Mouse (Mus musculus) spleen, postnatal 4 days (tissue): Measurements from ENCODE around the gene Dact3.

Experiments
- DNase-seq, 2 experiments: peaks; one replicate each; pipeline ENCODE4 v3.0.0; 2022; ENCODE audit warnings: low spot score in 2 of 2

Dact3 gene

DNA sequence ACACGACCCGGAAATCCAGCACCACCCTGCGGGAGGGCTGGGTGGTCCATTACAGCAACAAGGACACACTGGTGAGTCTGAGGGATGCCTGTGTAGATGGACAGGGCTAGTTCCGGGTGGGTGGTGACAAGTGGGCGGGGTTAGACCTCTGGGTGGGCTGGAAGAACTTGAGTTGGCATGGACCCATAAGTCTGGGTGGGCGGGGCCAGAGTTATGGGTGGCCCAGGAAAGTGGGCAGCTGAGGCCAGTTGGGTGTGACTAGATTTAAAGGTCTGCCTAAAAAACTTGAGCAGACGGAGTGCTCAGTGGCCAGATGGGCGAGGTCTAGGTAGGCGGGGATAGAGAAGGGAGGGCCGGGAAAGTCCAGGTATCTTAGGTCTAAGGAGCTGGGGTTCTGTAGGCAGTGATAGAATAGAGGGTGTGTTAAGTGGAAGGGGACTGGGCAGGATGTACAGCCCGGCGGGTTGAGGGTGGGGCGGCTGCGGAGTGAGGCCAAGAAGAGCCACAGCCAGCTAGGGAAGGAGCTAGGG lies 21.8 kb upstream of the Dact3 start:
- no peak for DNase-seq

DNA sequence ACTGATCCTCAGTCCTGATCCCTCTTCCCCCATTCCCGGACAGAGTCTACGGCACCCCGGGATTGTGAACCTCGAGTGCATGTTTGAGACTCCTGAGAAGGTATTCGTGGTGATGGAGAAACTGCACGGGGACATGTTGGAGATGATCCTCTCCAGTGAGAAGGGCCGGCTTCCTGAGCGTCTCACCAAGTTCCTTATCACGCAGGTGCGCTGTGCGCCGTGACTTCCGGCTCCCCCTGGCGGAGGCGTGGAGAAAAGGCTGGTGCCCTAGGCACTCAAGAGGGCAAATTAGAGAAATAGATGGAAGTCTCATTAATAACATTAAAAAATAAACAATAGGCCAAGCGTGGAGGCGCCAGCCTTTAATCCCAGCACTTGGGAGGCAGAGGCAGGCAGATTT lies 16.8 kb upstream of the Dact3 start:
- DNase-seq: peak; percentile 51 to 85

DNA sequence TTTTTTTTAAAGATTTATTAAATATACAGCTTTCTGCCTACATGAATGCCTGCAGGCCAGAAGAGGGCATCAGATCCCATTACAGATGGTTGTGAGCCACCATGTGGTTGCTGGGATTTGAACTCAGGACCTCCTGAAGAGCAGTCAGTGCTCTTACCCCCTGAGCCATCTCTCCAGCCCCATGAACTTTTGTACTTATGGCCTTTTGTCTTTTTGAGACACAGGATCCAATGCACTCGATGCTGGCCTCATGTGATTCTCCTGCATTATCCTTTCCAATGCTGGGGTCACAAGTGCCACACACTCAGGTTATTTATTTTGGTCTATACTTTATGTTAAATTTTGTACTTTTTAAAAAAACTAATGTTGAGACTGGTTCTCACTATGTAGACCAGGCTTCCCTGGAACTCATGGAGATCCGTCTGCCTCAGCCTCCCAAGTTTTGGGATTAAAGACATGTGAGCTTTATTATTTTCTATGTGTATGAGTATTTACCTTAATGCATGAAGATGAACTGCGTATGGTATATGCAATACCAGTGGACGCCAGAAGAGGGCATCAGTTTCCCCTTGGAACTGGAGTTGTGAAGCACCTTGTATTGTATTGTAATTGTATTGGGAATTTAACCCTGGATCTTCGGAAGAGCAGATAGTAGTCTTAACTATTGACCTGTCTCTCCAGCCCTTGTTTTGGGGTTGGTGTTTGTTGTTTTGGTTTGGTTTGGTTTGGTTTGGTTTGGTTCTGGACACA lies 15.0 kb upstream of the Dact3 start:
- DNase-seq: peak; percentile 52 to 81

DNA sequence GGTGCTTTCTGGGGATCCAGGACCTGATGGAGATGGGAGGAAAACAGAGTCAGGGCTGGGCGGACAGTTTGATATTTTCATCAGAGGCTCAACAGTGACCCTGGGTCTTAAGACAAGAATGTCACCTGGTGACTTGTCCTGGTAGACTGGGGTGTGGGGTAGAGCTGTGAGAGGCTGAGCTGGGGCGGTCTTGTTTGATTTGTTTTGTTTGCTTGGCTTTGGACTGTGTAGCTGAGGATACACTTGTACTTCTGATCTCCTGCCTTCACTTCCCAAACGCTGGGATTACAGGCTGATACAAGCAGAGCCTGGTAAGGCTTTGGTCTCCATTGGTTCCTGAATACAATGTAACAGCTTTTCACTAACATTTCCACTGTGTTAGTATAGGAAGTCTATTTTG lies 7.6 kb upstream of the Dact3 start:
- DNase-seq: no peak

DNA sequence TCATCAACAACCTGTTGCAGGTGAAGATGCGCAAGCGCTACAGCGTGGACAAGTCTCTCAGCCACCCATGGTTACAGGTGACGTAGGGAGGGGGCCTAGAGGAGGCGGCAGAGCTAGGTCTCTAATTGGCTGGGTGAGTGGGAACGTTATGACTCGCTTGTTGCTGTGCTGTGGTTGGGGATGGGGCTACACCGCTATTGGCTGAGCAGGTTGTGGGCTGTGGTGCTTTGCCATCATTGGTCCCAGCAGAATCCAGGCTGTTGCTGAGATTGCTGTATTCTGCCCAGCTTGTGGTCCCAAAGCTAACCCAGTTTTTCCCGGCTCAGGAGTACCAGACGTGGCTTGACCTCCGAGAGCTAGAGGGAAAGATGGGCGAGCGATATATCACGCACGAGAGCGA lies 5.6 kb upstream of the Dact3 start:
- no peak for DNase-seq

DNA sequence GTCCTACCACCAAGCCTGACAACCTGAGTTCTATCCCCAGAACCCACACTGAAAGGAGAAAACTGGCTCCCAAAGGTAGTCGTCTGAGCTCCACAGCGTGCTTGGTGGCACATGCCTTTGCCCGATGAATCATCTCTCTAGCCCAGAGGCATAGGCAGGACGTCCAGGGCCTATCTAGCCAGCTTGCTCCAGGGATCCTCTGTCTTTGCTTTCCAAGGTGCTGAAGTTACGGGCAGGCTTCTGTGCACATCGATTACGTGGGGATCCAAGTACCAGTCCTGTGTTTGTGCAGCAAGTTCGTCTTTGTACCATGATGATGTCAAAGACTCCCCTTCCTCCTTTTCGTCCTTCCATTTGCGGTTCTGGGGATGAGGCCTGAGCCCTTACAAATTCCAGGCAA lies 3.5 kb upstream of the Dact3 start:
- DNase-seq: no peak

DNA sequence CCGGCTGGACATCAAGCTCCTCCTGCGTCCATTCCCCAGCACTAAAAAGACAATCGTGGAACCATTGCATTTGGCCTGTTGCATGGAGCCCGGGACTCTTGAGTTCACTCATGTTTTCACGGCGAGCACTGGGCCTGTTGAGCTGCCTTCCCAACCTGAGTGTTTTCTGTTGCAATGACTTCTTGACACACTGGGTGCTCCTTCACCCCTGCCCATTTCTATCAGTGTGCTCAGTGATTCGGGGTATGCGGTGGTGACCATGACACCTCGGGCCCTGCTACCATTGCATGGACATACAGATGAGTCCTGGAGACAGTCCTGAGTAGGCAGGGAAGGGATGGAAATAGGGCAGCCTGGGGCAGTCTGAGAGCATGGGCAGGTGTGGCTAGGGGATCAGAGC lies 2.6 kb upstream of the Dact3 start:
- DNase-seq: no peak

DNA sequence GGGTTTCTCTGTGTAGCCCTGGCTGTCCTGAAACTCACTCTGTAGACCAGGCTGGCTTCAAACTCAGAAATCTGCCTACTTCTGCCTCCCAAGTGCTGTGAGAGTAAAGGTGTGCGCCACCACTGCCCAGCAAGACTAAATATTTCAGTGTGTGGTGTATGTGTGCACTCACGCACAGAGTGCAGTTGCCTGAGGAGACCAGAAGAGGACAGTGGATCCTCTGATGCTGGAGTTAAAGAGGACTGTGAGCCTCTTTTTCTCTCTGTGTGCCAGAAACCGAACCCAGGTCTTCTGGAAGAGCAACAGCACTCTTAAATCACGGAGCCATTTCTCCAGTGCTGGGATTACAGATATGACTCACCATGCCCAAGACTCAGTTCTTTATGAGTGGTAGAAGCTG lies 1.7 kb upstream of the Dact3 start:
- no peak for DNase-seq

DNA sequence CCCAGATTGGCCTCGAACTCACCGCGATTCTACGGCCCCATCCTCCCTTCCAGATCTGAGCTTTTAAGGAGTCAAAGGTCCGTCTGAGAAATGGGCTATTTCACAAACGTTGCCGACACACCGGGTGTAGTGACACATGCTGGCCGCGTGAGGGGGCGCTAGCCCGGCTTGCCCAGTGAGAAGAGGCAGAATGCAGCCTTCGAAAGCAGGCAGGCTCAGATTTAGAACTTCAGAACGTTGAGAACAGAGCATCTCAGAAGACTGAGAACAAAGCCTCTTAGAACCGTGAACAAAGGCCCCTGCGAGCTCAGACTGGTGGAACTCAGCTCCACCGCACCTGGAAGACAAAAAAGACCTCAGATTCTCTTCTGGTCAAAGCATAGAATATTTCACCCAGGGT lies 927 bp upstream of the Dact3 start:
- peak; percentile 77 to 93 for DNase-seq

DNA sequence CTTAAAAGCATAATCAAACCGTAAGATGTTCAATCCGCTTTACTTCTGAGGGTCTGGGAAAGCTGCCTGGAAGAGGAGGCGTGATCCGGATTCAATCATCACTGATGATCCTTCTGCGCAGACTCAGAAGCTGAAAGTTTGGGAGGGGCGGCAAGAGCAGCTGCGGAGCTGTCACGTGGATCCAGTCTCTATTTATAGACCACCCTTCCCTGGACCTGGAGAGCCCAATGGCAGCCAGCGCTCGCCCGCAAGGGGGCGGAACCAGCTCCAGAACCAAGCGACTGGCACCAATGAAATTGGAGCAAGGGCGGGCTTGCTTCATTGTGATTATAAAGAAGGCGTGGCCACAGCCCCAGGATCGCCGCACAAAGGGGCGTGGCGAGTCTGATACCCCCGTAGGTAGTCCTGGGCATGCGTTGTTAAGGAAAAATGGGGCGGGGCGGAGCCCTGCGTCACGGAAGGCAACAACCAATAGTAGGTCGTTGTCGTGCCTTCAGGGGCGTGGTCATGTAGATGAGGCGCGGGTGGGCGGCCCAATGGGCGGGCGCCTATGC lies 284 bp upstream of the Dact3 start:
- DNase-seq: peak; percentile 98

DNA sequence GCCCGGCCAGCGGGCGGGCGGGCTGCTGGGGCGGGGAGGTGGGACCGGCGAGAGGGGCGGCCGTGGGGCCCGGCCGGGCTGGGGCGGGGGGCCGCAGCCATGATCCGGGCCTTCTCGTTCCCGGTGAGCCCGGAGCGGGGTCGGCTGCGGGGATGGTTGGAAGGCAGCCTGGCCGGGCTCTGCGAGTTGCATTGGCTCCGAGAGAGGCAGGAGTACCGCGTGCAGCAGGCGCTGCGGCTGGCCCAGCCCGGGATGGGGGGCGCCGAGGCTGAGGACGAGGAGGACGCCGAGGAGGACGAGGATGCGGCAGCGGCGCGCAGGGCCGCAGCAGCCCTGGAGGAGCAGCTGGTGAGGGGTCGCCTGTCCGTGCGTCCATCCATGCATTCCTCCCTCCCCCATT lies 209 bp downstream of the Dact3 start:
- no peak for DNase-seq

DNA sequence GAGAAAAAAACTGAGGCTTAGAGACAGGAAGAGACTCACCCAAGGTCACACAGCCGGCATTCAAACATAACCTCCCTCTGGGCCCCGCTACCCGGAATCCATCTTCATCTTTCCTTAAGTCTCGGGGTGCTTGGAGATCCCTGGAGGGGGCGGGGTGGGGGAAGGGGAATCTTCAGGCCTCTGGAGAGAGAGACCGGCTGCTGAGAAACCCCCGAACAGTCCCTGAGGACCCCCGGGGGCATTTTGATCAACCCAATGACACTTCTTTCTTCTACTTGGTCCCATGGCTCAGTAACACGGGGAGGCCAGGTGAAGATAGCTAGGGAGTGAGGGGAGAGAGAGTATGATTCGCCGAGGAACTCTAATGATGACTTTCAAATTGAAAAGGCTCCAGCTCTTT lies 889 bp downstream of the Dact3 start:
- DNase-seq: no peak

DNA sequence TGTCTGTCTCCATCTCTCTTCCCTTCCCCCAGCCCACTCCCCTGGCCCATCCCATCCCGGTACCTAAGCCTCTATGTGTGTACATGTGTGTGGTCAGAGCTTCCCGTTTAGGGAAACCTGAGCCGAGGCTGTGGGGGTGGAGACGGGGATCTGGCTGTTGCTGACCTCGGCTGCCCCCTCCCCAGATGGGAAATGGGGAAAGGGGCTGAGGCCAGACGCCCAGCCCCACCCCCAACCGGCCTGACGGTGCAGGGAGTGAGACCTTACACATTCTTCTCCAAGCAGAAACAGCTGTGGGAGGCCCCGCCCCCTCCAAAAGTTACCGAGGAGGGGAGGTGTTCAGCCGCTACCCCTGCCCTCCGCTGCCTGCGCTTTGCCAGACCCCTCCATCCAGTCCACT lies 1.5 kb downstream of the Dact3 start:
- no peak for DNase-seq

DNA sequence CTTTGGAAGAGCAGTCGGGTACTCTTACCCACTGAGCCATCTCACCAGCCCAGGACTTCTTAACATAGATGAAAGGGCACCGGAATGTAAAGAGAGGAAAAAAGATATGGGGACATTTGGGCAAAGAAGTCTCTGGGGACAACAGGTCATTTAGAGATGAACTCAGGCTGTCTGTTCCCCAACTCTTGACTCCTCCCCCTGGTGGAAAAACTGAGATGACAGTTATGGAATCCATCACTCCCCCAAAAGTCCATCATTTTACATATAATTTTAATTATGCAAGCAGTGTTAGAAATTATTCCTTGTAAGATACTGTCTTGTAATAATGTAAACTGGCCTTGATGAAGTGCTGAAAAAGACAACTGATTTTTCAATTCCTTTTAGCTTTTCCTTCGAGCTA lies 2.6 kb downstream of the Dact3 start:
- DNase-seq: no peak

DNA sequence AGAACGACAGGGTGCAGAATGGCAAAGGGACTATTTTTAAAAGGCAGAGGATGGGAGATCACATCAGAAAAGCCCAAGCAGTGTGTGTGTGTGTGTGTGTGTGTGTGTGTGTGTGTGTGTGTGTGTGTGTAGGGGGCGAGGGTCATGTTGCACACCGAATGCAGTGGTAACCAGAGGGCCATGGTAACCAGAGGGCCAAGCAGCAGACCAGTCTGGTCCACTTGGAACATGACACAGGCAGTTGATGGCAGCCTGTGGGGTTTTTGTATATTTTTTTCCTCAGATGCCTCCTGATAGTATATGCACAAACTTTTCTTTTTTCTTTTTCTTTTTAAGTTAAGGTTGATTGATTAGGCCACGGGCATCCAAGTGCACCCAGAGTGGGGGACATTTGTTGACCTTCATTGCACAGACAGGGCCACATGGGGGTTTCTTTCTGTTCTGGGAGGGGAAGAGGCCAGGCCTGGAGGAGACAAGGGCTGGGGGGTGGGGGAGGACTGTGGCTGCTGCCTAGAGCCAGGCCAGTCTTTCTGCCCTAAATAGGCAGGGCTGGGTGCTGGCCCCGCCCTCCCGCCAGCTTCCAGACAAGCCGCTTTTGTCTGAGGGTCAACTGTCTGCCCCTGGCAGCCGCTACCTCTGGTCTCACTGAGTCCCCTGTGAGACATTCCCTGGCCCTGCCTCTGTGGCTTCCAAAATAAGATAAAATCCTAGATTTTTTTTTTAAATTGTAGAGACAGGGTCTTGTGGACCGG lies 4.9 kb downstream of the Dact3 start:
- DNase-seq: no peak

DNA sequence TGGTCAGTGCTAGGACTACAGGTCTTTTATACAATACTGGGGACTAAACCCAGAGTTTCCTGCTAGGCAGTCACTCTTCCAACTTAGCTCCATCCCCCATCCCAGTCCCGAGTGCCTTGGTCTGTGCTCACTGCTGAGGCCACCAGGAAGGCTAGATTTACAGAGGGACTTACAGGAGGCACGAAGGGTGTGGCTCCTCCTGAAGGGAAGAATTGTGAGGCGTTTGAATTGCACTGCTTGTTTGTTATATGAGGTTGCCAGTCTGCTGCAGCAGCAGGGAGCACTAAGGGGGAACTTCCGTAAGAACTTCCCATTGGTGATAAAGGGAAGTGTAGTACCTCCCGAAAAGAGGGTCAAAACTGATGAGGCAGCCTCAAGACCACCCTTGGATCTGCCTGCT lies 5.5 kb downstream of the Dact3 start:
- no peak for DNase-seq

DNA sequence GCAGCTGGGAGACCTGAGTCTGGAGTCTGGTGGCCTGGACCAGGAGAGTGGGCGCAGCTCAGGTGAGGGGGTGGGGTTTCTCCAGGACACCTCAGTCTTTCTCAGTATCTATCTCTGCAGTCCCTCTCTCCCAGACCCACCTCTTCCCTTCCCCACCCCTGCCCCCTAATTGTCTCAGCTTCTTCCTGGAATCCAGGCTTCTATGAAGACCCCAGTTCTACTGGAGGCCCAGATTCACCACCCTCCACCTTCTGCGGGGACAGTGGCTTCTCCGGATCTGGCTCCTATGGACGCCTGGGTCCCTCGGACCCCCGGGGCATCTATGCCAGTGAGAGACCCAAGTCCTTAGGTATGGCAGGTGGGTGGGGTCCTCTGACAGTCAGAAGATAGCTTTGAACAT lies 8.0 kb downstream of the Dact3 start:
- DNase-seq: no peak

DNA sequence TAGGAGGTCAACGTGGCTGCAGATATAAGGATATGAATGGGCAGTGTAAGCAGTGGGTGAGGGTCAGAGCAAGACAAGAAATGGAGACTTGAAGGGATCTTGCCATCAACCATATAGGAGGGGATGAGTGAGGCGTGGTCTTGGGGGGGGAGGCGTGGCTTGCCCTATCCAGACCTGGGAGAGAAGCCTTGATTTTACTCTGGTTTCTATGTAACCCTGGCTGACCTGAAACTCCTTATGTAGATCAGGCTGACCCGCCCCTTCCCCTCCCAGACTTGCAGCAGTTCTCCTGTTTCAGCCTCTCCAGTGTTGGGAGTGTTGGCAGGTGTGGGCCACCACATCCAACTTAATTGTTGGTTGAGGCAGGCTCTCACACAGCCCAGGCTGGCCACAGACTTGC lies 9.2 kb downstream of the Dact3 start:
- no peak for DNase-seq

DNA sequence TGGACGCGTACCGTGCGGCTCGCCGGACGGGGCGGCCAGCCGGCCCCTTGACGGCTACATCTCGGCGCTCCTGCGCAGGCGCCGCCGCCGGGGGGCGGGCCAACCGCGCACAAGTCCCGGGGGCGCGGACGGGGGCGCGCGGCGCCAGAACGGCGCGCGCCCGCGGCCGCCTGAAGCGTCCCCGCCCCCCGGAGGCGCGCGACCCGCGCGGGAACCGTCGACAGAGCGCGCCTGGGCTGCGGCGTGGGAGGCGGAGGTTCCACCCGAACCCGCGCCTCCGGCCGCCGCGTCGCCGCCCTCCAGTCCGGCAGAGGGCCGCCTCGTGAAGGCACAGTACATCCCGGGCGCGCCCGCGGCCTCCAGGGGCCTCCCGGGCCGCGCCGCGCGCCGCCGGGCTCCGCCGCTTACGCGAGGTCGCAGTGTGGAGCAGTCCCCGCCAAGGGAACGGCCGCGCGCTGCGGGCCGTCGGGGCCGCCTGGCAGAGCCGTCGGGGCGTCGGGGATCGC lies 10.2 kb downstream of the Dact3 start:
- DNase-seq: no peak

DNA sequence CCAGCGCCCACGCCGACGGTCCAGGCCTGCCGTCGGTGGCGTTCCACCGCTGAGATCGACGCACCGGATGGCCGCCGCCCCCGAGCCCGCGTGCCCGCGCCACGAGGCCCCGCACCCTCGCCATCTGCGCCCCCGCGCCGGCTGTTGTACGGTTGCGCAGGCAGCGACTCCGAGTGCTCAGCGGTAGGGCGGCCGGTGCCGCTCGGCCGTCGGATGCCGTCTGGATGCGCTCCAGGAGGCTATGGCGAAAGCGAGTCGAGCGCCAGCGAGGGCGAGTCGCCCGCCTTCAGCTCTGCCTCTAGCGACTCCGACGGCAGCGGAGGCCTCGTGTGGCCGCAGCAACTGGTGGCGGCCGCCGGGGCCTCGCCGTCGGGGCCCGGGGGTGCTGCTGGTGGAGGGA lies 10.8 kb downstream of the Dact3 start:
- no peak for DNase-seq

DNA sequence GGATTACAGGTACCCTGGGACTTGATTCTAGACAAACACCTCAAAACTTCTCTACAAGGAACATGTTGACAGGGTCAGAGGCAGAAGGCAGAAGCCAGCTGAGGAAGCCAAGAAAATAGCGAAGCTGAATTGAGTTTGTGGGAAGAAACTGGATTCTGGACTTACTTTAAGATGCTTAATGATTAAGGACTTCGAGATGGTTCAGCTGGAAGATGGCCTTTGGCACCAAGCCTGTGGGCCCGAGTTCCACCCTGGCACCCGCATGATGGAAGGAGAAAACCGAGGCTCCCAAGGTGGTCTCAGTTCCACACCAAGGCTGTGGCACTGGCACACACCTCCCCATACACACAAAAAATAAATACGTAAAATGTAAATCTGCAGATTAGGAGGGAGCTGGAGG lies 15.4 kb downstream of the Dact3 start:
- DNase-seq: no peak

DNA sequence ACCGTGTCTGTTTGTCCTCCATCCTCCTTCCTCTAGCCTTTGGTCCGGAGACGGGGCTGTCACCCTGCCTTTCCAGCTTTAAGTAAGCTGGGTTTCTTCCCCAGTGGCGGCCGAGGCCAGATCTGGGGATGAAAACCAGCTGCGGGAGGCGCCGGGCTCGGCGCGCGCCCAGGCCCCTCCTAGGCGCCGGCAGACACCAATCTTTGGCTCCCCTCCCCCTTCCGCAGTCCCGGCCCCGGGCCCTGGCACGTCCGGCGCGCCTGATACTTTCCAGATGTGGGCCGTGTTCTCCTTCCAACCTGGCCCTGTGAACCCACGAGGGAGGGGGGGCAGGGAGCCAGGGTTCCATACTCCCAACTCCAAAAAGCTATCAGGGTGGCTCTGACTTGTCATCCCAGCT lies 15.8 kb downstream of the Dact3 start:
- DNase-seq: no peak
